In the genomic region with DNA sequence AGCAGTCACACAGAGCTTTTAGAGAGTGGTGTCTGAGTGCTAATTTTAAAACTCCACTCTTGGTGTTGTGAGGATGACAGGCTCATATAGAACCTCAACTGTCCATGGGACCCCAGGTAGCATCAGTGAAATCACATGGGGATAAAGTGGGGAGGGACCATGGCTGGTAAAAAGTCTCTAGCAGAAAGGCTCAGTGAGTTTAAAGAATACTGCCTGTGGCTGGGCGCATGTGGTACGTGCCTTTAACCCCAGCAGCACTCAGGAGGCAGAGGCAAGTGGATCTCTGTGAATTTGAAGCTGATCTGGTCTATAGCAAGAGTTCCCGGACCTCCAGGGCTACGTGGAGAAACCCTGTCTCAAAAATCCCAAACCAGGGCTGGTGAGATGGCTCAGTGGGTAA, we compare ENCODE assay signal across 27 mouse cellular contexts. TPM values are rescaled to one million over a fixed set of nuclear protein-coding genes. Genes with fewer than 3 reads are reported as not detected.
DNase-seq lines count a peak whose midpoint lies in the region; ATAC-seq and TF ChIP-seq lines count a peak whose summit lies in the region.
"Had no signal": no experiment of that assay in that cellular context is flagged by ENCODE, and none has a peak within 500 bp of the region (broad histone marks: within the 10 kb centered on the region; RNA-seq: fewer than 3 reads in every experiment).

No protein-coding gene starts in this region.

- no peaks in the 10 kb centered on the region for H3K9me3 ChIP-seq in heart, embryonic 11.5 days (replicated peaks; ENCODE audit: control insufficient read depth, low read length)
- H3K9me3 ChIP-seq: embryonic facial prominence, embryonic 10.5 days; embryonic facial prominence, embryonic 12.5 days; forebrain, embryonic 13.5 days; forebrain, embryonic 15.5 days; G1E had no signal

- no peak for ATAC-seq in heart, embryonic 11.5 days (replicated peaks; ENCODE audit: insufficient number of reproducible peaks, low FRiP score, low TSS enrichment)
- ATAC-seq: activated CD4-positive, CD25-positive, alpha-beta regulatory T cell, adult 4 months; CD4-positive, CD25-positive, alpha-beta regulatory T cell, adult 4 months; forebrain, embryonic 13.5 days; forebrain, embryonic 15.5 days; forebrain, postnatal 0 days; Patski had no signal

- H3K4me3 ChIP-seq in heart, embryonic 11.5 days (ENCODE audit: low read depth, low read length) = no peak overlapping the region
- H3K4me3 ChIP-seq in thymus, adult 2 months (ENCODE audit: control insufficient read depth, insufficient read depth, low read length) = no peak overlapping the region
- H3K4me3 ChIP-seq: embryonic facial prominence, embryonic 10.5 days; embryonic facial prominence, embryonic 12.5 days; forebrain, embryonic 13.5 days; forebrain, embryonic 15.5 days had no signal

- H3K4me2 ChIP-seq in heart, embryonic 11.5 days = no peak overlapping the region
- H3K4me2 ChIP-seq: embryonic facial prominence, embryonic 12.5 days; forebrain, embryonic 13.5 days; forebrain, embryonic 15.5 days had no signal

- TF ChIP-seq CTCF in thymus, adult 2 months (IDR thresholded peaks at IDR 0.05; ENCODE audit: borderline replicate concordance, control insufficient read depth, extremely low read depth, insufficient read depth, low read length, poor library complexity) = no peak

- no peak for TF ChIP-seq POLR2A in thymus, adult 2 months (IDR thresholded peaks at IDR 0.05; ENCODE audit: control insufficient read depth, extremely low read depth, insufficient read depth, low read length, poor library complexity)

- WGBS in heart, embryonic 11.5 days (ENCODE audit: insufficient replicate concordance) = 89% methylated on average over 4 of the region's 4 CpGs
- 79% methylated on average over 4 of the region's 4 CpGs for WGBS in thymus, adult 2 months

- no peaks in the 10 kb centered on the region for H3K27me3 ChIP-seq in heart, embryonic 11.5 days (ENCODE audit: control insufficient read depth, insufficient read depth, low read length)
- H3K27me3 ChIP-seq in thymus, adult 2 months (ENCODE audit: control insufficient read depth, insufficient read depth, low read length) = no peaks in the 10 kb centered on the region
- H3K27me3 ChIP-seq: CH12.LX; embryonic facial prominence, embryonic 12.5 days; forebrain, embryonic 13.5 days; forebrain, embryonic 15.5 days had no signal

- DNase-seq in heart, adult 11 months = peak; percentile 74
- no peak for DNase-seq in thymus, adult 2 months
- DNase-seq in thymus, postnatal 0 days (ENCODE audit: low spot score) = no peak
- peak; percentile 60 for DNase-seq in naive thymus-derived CD4-positive, alpha-beta T cell, adult 2 months (ENCODE audit: low read depth)
- DNase-seq in kidney, adult 18-20 months = no peak
- DNase-seq: adrenal gland, adult 8-10 months; adrenal gland, postnatal 14 days; adrenal gland, postnatal 36 days; cerebellum, adult 11-12 months; cerebellum, adult 2 months; cerebellum, adult 9-10 months; cerebellum, postnatal 10 days; cerebellum, postnatal 25 days; forebrain, postnatal 0 days had no signal

- H3K4me1 ChIP-seq in heart, embryonic 11.5 days (ENCODE audit: control insufficient read depth, insufficient read depth, low read length) = no peaks in the 10 kb centered on the region
- peaks cover 44% of the 10 kb centered on the region for H3K4me1 ChIP-seq in thymus, adult 2 months (replicated peaks; ENCODE audit: control insufficient read depth, insufficient read depth, low read length)
- H3K4me1 ChIP-seq: embryonic facial prominence, embryonic 12.5 days; forebrain, embryonic 13.5 days; forebrain, embryonic 15.5 days had no signal

- H3K27ac ChIP-seq in heart, embryonic 11.5 days (ENCODE audit: low read depth, low read length) = no peak overlapping the region
- H3K27ac ChIP-seq in thymus, adult 2 months (ENCODE audit: control insufficient read depth, insufficient read depth, low read length) = peak overlapping the region; percentile 48
- H3K27ac ChIP-seq: embryonic facial prominence, embryonic 10.5 days; embryonic facial prominence, embryonic 12.5 days; forebrain, embryonic 13.5 days; forebrain, embryonic 15.5 days had no signal

- no peak overlapping the region for H3K9ac ChIP-seq in heart, embryonic 11.5 days (ENCODE audit: low read depth, low read length)
- H3K9ac ChIP-seq: embryonic facial prominence, embryonic 12.5 days; forebrain, embryonic 13.5 days; forebrain, embryonic 15.5 days; forebrain, postnatal 0 days had no signal

- H3K36me3 ChIP-seq in heart, embryonic 11.5 days (ENCODE audit: control insufficient read depth, insufficient read depth, low read length) = no peaks in the 10 kb centered on the region
- peaks cover 21% of the 10 kb centered on the region for H3K36me3 ChIP-seq in thymus, adult 2 months (ENCODE audit: control insufficient read depth, insufficient read depth, low read length)
- H3K36me3 ChIP-seq: embryonic facial prominence, embryonic 10.5 days; embryonic facial prominence, embryonic 12.5 days; forebrain, embryonic 15.5 days; G1E had no signal

RNA-seq across cellular contexts. Expression of a gene that starts 6.8 kb away (rescaled TPM):
- 0.10 TPM in 1 of 2 replicates, not detected in the other for polyA plus RNA-seq in heart, embryonic 11.5 days (2014; fragmentation: Nextera tagmentation; extraction: Ambion mirVana)
- 117 and 125 TPM in 2 replicates for polyA plus RNA-seq in thymus, adult 2 months (2012; rRNA removed)
- polyA plus RNA-seq in thymus, postnatal 0 days (2015; fragmentation: Nextera tagmentation; extraction: Ambion mirVana) = 99.7 and 113 TPM in 2 replicates
- polyA plus RNA-seq: forebrain, embryonic 13.5 days; forebrain, embryonic 15.5 days had no signal

RNA-seq across cellular contexts. Expression of a gene that starts 13.9 kb away (rescaled TPM):
- polyA plus RNA-seq in heart, embryonic 11.5 days (2014; fragmentation: Nextera tagmentation; extraction: Ambion mirVana) = 0.07 TPM in 1 of 2 replicates, not detected in the other
- 2.1 and 2.6 TPM in 2 replicates for polyA plus RNA-seq in thymus, adult 2 months (2012; rRNA removed)
- 0.73 and 1.1 TPM in 2 replicates for polyA plus RNA-seq in thymus, postnatal 0 days (2015; fragmentation: Nextera tagmentation; extraction: Ambion mirVana)
- polyA plus RNA-seq: activated CD4-positive, CD25-positive, alpha-beta regulatory T cell, adult 4 months; cerebellum, adult 2 months; cortical plate, adult 2 months; embryonic facial prominence, embryonic 10.5 days; embryonic facial prominence, embryonic 12.5 days; embryonic facial prominence, embryonic 14.5 days; forebrain, embryonic 11.5 days; forebrain, embryonic 13.5 days; forebrain, embryonic 15.5 days; forebrain, postnatal 0 days; G1E; Patski had no signal

RNA-seq across cellular contexts. Expression of a gene that starts 54.3 kb away (rescaled TPM):
- 57.8 and 60.1 TPM in 2 replicates for polyA plus RNA-seq in heart, embryonic 11.5 days (2014; fragmentation: Nextera tagmentation; extraction: Ambion mirVana)
- polyA plus RNA-seq in thymus, adult 2 months (2012; rRNA removed) = 26.2 and 28.2 TPM in 2 replicates
- 66.4 and 69.4 TPM in 2 replicates for polyA plus RNA-seq in thymus, postnatal 0 days (2015; fragmentation: Nextera tagmentation; extraction: Ambion mirVana)

Comparison
In these comparisons a context has a peak if more than half of its experiments do, and no peak if none do; other contexts are left out.
1. DNase-seq: peak in heart, adult 11 months (single experiment) and naive thymus-derived CD4-positive, alpha-beta T cell, adult 2 months (single experiment); none in thymus, adult 2 months (single experiment), thymus, postnatal 0 days (single experiment) and kidney, adult 18-20 months (single experiment).
2. RNA of a gene that starts 6.8 kb away (polyA plus RNA-seq): 117 to 125 TPM in thymus, adult 2 months and 99.7 to 113 TPM in thymus, postnatal 0 days; 0.10 TPM in heart, embryonic 11.5 days; every median in the first group is over 10 times any median in the second.